Mouse (Mus musculus) cortical plate, adult 2 months (tissue): Measurements from ENCODE around the gene Galnt2.

ENCODE experiments used
- CTCF ChIP-seq: fragments of 200-500 bp; IDR thresholded peaks from 2 replicates; pipeline ENCODE4 v1.5.1; 2011; ENCODE audit warnings: mild to moderate bottlenecking, control low read depth, low read length; ENCODE audit not compliant: insufficient read depth; ENCODE audit errors: extremely low read depth
- POLR2A ChIP-seq: fragments of 200-500 bp; IDR thresholded peaks from 2 replicates; pipeline ENCODE4 v1.6.1; 2011; ENCODE audit warnings: mild to moderate bottlenecking, low read length, control low read depth; ENCODE audit not compliant: insufficient read depth; ENCODE audit errors: extremely low read depth

DNA sequence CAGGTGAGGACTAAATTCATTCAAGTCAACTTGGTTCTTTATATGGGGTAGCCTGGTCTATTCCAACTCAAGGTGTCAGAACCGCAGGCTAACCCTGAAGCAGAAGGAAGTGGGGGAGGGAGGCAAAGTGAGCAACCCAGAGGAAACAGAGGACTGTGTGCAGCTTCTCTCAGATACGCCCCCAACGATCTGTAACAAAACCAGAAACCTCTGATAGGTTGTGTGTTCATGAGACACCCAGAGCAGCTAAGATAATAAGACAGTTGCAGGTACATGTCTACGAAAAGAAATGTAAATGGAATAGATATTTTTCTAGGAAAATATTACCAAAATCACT lies 88.1 kb downstream of the Galnt2 start:
- no peak for TF ChIP-seq CTCF
- TF ChIP-seq POLR2A, result no peak
